Mouse (Mus musculus): ENCODE data around the gene Mpp1. TPM values are rescaled to one million over a fixed set of nuclear protein-coding genes. Genes with fewer than 3 reads are reported as not detected.

Mpp1 gene
- polyA plus RNA-seq, 1 experiment from 2014 or later: 28.6 TPM

DNA sequence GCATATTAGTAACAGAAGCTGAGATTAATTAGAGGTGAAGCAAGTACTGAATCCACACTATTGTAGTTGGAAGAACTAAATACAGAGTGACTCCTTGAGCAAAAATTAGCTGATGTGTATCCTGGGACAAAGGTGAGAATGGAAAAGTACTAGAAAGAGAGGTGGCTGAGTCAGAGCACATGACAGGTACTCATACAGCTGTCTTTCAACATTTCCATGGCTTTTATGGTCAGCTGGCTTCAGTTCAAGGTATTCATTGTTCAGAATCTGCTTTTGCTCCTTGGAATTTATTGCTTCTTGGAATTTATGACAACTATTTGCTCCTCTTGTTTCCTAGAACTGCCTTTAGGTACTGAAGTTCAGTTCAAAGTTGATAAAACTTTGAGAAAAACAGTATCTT is 6.1 kb upstream of the Mpp1 start:
- ATAC-seq (ENCODE audit: insufficient read depth, low FRiP score, low TSS enrichment): no peak
- no peak overlapping the region for H3K9ac ChIP-seq (ENCODE audit: low read length)
- H3K27ac ChIP-seq (ENCODE audit: low read depth, low read length): no peak overlapping the region
- no peaks in the 10 kb centered on the region for H3K36me3 ChIP-seq (ENCODE audit: control insufficient read depth, insufficient read depth, low read length)
- H3K4me1 ChIP-seq (ENCODE audit: control insufficient read depth, insufficient read depth, low read length): no peaks in the 10 kb centered on the region
- no peak overlapping the region for H3K4me2 ChIP-seq (ENCODE audit: low read depth)
- no peak overlapping the region for H3K4me3 ChIP-seq (ENCODE audit: low read depth, low read length)
- no peaks in the 10 kb centered on the region for H3K27me3 ChIP-seq (ENCODE audit: control insufficient read depth, insufficient read depth, low read length)
- DNase-seq (ENCODE audit: low spot score): no peak
- no peaks in the 10 kb centered on the region for H3K9me3 ChIP-seq (ENCODE audit: control insufficient read depth, low read length)

GRCm38 (mm10) chrX:75129474-75129873 is 1.3 kb downstream of the Mpp1 start:
- Histone ChIP-seq H3K4me3 (ENCODE audit: low read depth, low read length) (no peak overlapping the region), H3K36me3 (ENCODE audit: control insufficient read depth, insufficient read depth, low read length) (no peaks in the 10 kb centered on the region), H3K4me1 (ENCODE audit: control insufficient read depth, insufficient read depth, low read length) (no peaks in the 10 kb centered on the region), H3K9ac (ENCODE audit: low read length) (no peak overlapping the region), H3K4me2 (ENCODE audit: low read depth) (no peak overlapping the region), H3K9me3 (ENCODE audit: control insufficient read depth, low read length) (no peaks in the 10 kb centered on the region), H3K27me3 (ENCODE audit: control insufficient read depth, insufficient read depth, low read length) (no peaks in the 10 kb centered on the region), H3K27ac (ENCODE audit: low read depth, low read length) (no peak overlapping the region)
- DNase-seq (ENCODE audit: low spot score) (no peak), ATAC-seq (ENCODE audit: insufficient read depth, low FRiP score, low TSS enrichment) (no peak)
- 60% methylated on average over 2 of the region's 2 CpGs for WGBS

DNA sequence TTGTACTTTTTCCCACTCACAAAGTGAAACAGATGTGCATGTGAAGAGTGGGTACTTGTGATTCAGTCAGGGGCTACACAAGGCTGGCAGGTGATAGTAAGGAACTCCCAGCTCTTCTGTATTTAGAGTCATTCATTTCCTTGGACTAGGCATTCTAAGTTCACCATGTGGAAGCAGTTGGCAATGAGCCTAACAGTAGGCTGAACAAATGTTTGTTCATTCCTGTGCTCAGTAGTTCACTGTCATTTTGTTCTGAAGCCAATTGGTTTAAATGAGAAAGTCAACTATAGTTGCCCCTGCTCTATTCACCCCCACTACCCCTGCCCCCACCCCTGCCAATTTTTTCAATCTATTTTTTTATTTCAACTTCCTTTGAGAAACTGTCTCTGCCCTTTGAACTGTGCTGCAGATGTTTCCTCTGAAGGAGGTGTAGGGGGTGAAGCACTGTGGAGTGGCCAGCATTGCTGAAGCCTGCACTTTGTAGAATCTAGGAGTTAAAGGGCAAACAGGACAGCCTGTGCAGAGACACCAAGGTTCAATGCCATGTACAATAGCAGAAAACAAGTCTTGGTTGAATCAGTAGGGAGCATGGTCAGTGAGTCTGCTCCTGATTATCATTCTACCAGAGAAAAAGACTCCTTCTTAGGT is 2.4 kb downstream of the Mpp1 start:
- Histone ChIP-seq H3K4me3 (ENCODE audit: low read depth, low read length) (no peak overlapping the region), H3K9me3 (ENCODE audit: control insufficient read depth, low read length) (no peaks in the 10 kb centered on the region), H3K27ac (ENCODE audit: low read depth, low read length) (no peak overlapping the region), H3K4me1 (ENCODE audit: control insufficient read depth, insufficient read depth, low read length) (no peaks in the 10 kb centered on the region), H3K27me3 (ENCODE audit: control insufficient read depth, insufficient read depth, low read length) (no peaks in the 10 kb centered on the region), H3K36me3 (ENCODE audit: control insufficient read depth, insufficient read depth, low read length) (no peaks in the 10 kb centered on the region), H3K9ac (ENCODE audit: low read length) (no peak overlapping the region), H3K4me2 (ENCODE audit: low read depth) (no peak overlapping the region)
- ATAC-seq (ENCODE audit: insufficient read depth, low FRiP score, low TSS enrichment) (no peak), DNase-seq (ENCODE audit: low spot score) (no peak)

GRCm38 (mm10) chrX:75126893-75127292 is 3.9 kb downstream of the Mpp1 start:
- Histone ChIP-seq H3K27me3 (ENCODE audit: control insufficient read depth, insufficient read depth, low read length) (no peaks in the 10 kb centered on the region), H3K9me3 (ENCODE audit: control insufficient read depth, low read length) (no peaks in the 10 kb centered on the region), H3K4me2 (ENCODE audit: low read depth) (no peak overlapping the region), H3K4me1 (ENCODE audit: control insufficient read depth, insufficient read depth, low read length) (no peaks in the 10 kb centered on the region), H3K36me3 (ENCODE audit: control insufficient read depth, insufficient read depth, low read length) (no peaks in the 10 kb centered on the region), H3K9ac (ENCODE audit: low read length) (no peak overlapping the region), H3K27ac (ENCODE audit: low read depth, low read length) (no peak overlapping the region), H3K4me3 (ENCODE audit: low read depth, low read length) (no peak overlapping the region)
- no peak for DNase-seq (ENCODE audit: low spot score)
- no peak for ATAC-seq (ENCODE audit: insufficient read depth, low FRiP score, low TSS enrichment)

- no peak for DNase-seq (ENCODE audit: low spot score)
- Histone ChIP-seq H3K9ac (ENCODE audit: low read length) (no peak overlapping the region), H3K36me3 (ENCODE audit: control insufficient read depth, insufficient read depth, low read length) (no peaks in the 10 kb centered on the region), H3K27ac (ENCODE audit: low read depth, low read length) (no peak overlapping the region), H3K4me3 (ENCODE audit: low read depth, low read length) (no peak overlapping the region), H3K4me1 (ENCODE audit: control insufficient read depth, insufficient read depth, low read length) (no peaks in the 10 kb centered on the region), H3K4me2 (ENCODE audit: low read depth) (no peak overlapping the region), H3K9me3 (ENCODE audit: control insufficient read depth, low read length) (no peaks in the 10 kb centered on the region), H3K27me3 (ENCODE audit: control insufficient read depth, insufficient read depth, low read length) (no peaks in the 10 kb centered on the region)
- 87% methylated on average over 3 of the region's 3 CpGs for WGBS
- no peak for ATAC-seq (ENCODE audit: insufficient read depth, low FRiP score, low TSS enrichment)
These were observed 5.2 kb downstream of the Mpp1 start for GRCm38 (mm10) chrX:75125606-75126005.

DNA sequence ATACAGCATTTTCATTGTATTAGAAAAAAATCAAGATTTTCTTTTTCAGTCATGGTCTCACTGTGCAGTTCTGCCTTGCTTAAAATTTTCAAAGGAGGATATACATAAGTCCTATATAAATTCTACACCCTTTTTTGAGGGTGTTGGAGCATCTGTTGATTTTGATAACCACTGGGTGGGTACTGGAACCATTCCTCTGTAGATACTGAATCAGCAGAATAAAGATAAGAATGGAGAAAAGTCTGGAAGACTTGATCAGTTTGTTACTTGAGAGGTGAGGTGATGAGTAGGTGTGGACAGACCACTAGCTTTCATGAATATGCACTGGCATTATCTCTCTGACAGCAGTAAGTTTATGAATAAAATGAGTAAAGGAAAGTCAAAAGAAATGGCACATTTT is 15.3 kb downstream of the Mpp1 start:
- Histone ChIP-seq H3K27me3 (ENCODE audit: control insufficient read depth, insufficient read depth, low read length) (no peaks in the 10 kb centered on the region), H3K4me1 (ENCODE audit: control insufficient read depth, insufficient read depth, low read length) (no peaks in the 10 kb centered on the region), H3K9ac (ENCODE audit: low read length) (no peak overlapping the region), H3K36me3 (ENCODE audit: control insufficient read depth, insufficient read depth, low read length) (no peaks in the 10 kb centered on the region), H3K4me2 (ENCODE audit: low read depth) (no peak overlapping the region), H3K4me3 (ENCODE audit: low read depth, low read length) (no peak overlapping the region), H3K9me3 (ENCODE audit: control insufficient read depth, low read length) (no peaks in the 10 kb centered on the region), H3K27ac (ENCODE audit: low read depth, low read length) (no peak overlapping the region)
- no peak for DNase-seq (ENCODE audit: low spot score)
- no peak for ATAC-seq (ENCODE audit: insufficient read depth, low FRiP score, low TSS enrichment)

- H3K9me3 ChIP-seq (ENCODE audit: control insufficient read depth, low read length): no peaks in the 10 kb centered on the region
- no peak for DNase-seq (ENCODE audit: low spot score)
- H3K4me2 ChIP-seq (ENCODE audit: low read depth): no peak overlapping the region
- no peak for ATAC-seq (ENCODE audit: insufficient read depth, low FRiP score, low TSS enrichment)
- no peaks in the 10 kb centered on the region for H3K27me3 ChIP-seq (ENCODE audit: control insufficient read depth, insufficient read depth, low read length)
- WGBS: 91% methylated on average over 6 of the region's 6 CpGs
- H3K4me3 ChIP-seq (ENCODE audit: low read depth, low read length): no peak overlapping the region
- no peaks in the 10 kb centered on the region for H3K36me3 ChIP-seq (ENCODE audit: control insufficient read depth, insufficient read depth, low read length)
- no peak overlapping the region for H3K9ac ChIP-seq (ENCODE audit: low read length)
- no peaks in the 10 kb centered on the region for H3K4me1 ChIP-seq (ENCODE audit: control insufficient read depth, insufficient read depth, low read length)
- H3K27ac ChIP-seq (ENCODE audit: low read depth, low read length): no peak overlapping the region
These were observed 28.5 kb downstream of the Mpp1 start for GRCm38 (mm10) chrX:75102293-75102692.

GRCm38 (mm10) chrX:75098799-75099198 is 32.0 kb downstream of the Mpp1 start:
- Histone ChIP-seq H3K9ac (ENCODE audit: low read length) (no peak overlapping the region), H3K4me2 (ENCODE audit: low read depth) (no peak overlapping the region), H3K27ac (ENCODE audit: low read depth, low read length) (no peak overlapping the region), H3K36me3 (ENCODE audit: control insufficient read depth, insufficient read depth, low read length) (no peaks in the 10 kb centered on the region), H3K4me1 (ENCODE audit: control insufficient read depth, insufficient read depth, low read length) (no peaks in the 10 kb centered on the region), H3K4me3 (ENCODE audit: low read depth, low read length) (no peak overlapping the region), H3K27me3 (ENCODE audit: control insufficient read depth, insufficient read depth, low read length) (no peaks in the 10 kb centered on the region), H3K9me3 (ENCODE audit: control insufficient read depth, low read length) (no peaks in the 10 kb centered on the region)
- WGBS: 93% methylated on average over 8 of the region's 8 CpGs
- ATAC-seq (ENCODE audit: insufficient read depth, low FRiP score, low TSS enrichment) (no peak), DNase-seq (ENCODE audit: low spot score) (no peak)

- no peaks in the 10 kb centered on the region for H3K4me1 ChIP-seq (ENCODE audit: control insufficient read depth, insufficient read depth, low read length)
- DNase-seq (ENCODE audit: low spot score) (peak; percentile 11), ATAC-seq (ENCODE audit: insufficient read depth, low FRiP score, low TSS enrichment) (0 out of 2 replicates have a peak, but pooled peaks have one; percentile 5)
- H3K27me3 ChIP-seq (ENCODE audit: control insufficient read depth, insufficient read depth, low read length): no peaks in the 10 kb centered on the region
- 15% methylated on average over 23 of the region's 23 CpGs for WGBS
- no peak overlapping the region for H3K27ac ChIP-seq (ENCODE audit: low read depth, low read length)
- peak overlapping the region; percentile 48 for H3K4me3 ChIP-seq (ENCODE audit: low read depth, low read length)
- H3K36me3 ChIP-seq (ENCODE audit: control insufficient read depth, insufficient read depth, low read length): no peaks in the 10 kb centered on the region
- no peaks in the 10 kb centered on the region for H3K9me3 ChIP-seq (ENCODE audit: control insufficient read depth, low read length)
- peak overlapping the region; percentile 50 for H3K9ac ChIP-seq (ENCODE audit: low read length)
- peak overlapping the region; percentile 51 for H3K4me2 ChIP-seq (ENCODE audit: low read depth)
These were observed 34.5 kb downstream of the Mpp1 start for GRCm38 (mm10) chrX:75096163-75096770.

Data from neural tube, embryonic 11.5 days (tissue).